Mouse (Mus musculus) testis, postnatal 14 days (tissue): ENCODE results near the gene Arl4c.

Experiments
- DNase-seq: peaks from one replicate; pipeline ENCODE4 v3.0.0; 2021; ENCODE audit warnings: low spot score

Gene Arl4c

GRCm38 (mm10) chr1:88700961-88701861 is 810 bp downstream of the Arl4c start:
- DNase-seq, result no peak

- DNase-seq, result peak; percentile 21
Measured at GRCm38 (mm10) chr1:88699856-88700791, 1.9 kb downstream of the Arl4c start.

GRCm38 (mm10) chr1:88699401-88699800 is 2.6 kb downstream of the Arl4c start:
- DNase-seq, result no peak

GRCm38 (mm10) chr1:88698926-88699325 is 3.1 kb downstream of the Arl4c start:
- no peak for DNase-seq

GRCm38 (mm10) chr1:88698131-88698530 is 3.9 kb downstream of the Arl4c start:
- DNase-seq, result no peak

- DNase-seq, result no peak
Measured at GRCm38 (mm10) chr1:88696408-88696807, 5.6 kb downstream of the Arl4c start.

- DNase-seq, result no peak
Measured at GRCm38 (mm10) chr1:88694353-88694752, 7.7 kb downstream of the Arl4c start.

- DNase-seq, result no peak
Measured at GRCm38 (mm10) chr1:88692293-88692827, 9.7 kb downstream of the Arl4c start.

- DNase-seq, result no peak
Measured at GRCm38 (mm10) chr1:88690601-88691000, 11.4 kb downstream of the Arl4c start.

GRCm38 (mm10) chr1:88684765-88685164 is 17.3 kb downstream of the Arl4c start:
- DNase-seq, result no peak

GRCm38 (mm10) chr1:88681596-88681995 is 20.4 kb downstream of the Arl4c start:
- no peak for DNase-seq

- no peak for DNase-seq
Measured at GRCm38 (mm10) chr1:88680804-88681203, 21.2 kb downstream of the Arl4c start.

GRCm38 (mm10) chr1:88678231-88678739 is 23.7 kb downstream of the Arl4c start:
- DNase-seq, result peak; percentile 12

- no peak for DNase-seq
Measured at GRCm38 (mm10) chr1:88670807-88671206, 31.2 kb downstream of the Arl4c start.

GRCm38 (mm10) chr1:88668846-88669810 is 32.9 kb downstream of the Arl4c start:
- DNase-seq, result no peak

- no peak for DNase-seq
Measured at GRCm38 (mm10) chr1:88668353-88668752, 33.7 kb downstream of the Arl4c start.

GRCm38 (mm10) chr1:88664623-88665022 is 37.4 kb downstream of the Arl4c start:
- no peak for DNase-seq

GRCm38 (mm10) chr1:88662736-88663135 is 39.3 kb downstream of the Arl4c start:
- no peak for DNase-seq

- no peak for DNase-seq
Measured at GRCm38 (mm10) chr1:88661209-88661608, 40.8 kb downstream of the Arl4c start.

- no peak for DNase-seq
Measured at GRCm38 (mm10) chr1:88658290-88658857, 43.6 kb downstream of the Arl4c start.

- no peak for DNase-seq
Measured at GRCm38 (mm10) chr1:88656096-88656480, 45.9 kb downstream of the Arl4c start.
